Mouse (Mus musculus): ENCODE measurements around the gene Zkscan7. TPM values are rescaled to one million over a fixed set of nuclear protein-coding genes. Genes with fewer than 3 reads are reported as not detected.

Gene Zkscan7
- polyA plus RNA-seq, 1 experiment from 2014 or later, result 3.2 TPM

GRCm38 (mm10) chr9:122872595-122872994, 12.9 kb upstream of the Zkscan7 start:
- Histone ChIP-seq H3K9ac (ENCODE audit: low read length) (no peak overlapping the region), H3K36me3 (ENCODE audit: control insufficient read depth, insufficient read depth) (no peaks in the 10 kb centered on the region), H3K4me1 (ENCODE audit: control insufficient read depth, insufficient read depth, low read length) (no peaks in the 10 kb centered on the region), H3K4me3 (ENCODE audit: low read length) (no peak overlapping the region), H3K27me3 (ENCODE audit: control insufficient read depth, insufficient read depth, low read length) (no peaks in the 10 kb centered on the region), H3K27ac (ENCODE audit: low read length) (no peak overlapping the region), H3K4me2 (ENCODE audit: low read depth, low read length) (no peak overlapping the region), H3K9me3 (replicated peaks; ENCODE audit: control insufficient read depth, low read length) (peaks cover 7% of the 10 kb centered on the region)
- WGBS, result 78% methylated on average over 4 of the region's 4 CpGs
- no peak for ATAC-seq (replicated peaks; ENCODE audit: extremely low read depth, insufficient read depth, low FRiP score)

- Histone ChIP-seq H3K4me3 (ENCODE audit: low read length) (no peak overlapping the region), H3K27ac (ENCODE audit: low read length) (no peak overlapping the region), H3K4me1 (ENCODE audit: control insufficient read depth, insufficient read depth, low read length) (no peaks in the 10 kb centered on the region), H3K9me3 (replicated peaks; ENCODE audit: control insufficient read depth, low read length) (peaks cover 7% of the 10 kb centered on the region), H3K9ac (ENCODE audit: low read length) (no peak overlapping the region), H3K4me2 (ENCODE audit: low read depth, low read length) (no peak overlapping the region), H3K36me3 (ENCODE audit: control insufficient read depth, insufficient read depth) (no peaks in the 10 kb centered on the region), H3K27me3 (ENCODE audit: control insufficient read depth, insufficient read depth, low read length) (no peaks in the 10 kb centered on the region)
- ATAC-seq (replicated peaks; ENCODE audit: extremely low read depth, insufficient read depth, low FRiP score), result no peak
- WGBS, result 63% methylated on average over 1 of the region's 1 CpGs
Measured at GRCm38 (mm10) chr9:122874653-122875052, 10.8 kb upstream of the Zkscan7 start.

GRCm38 (mm10) chr9:122875145-122875544, 10.3 kb upstream of the Zkscan7 start:
- H3K9ac ChIP-seq (ENCODE audit: low read length), result no peak overlapping the region
- H3K4me2 ChIP-seq (ENCODE audit: low read depth, low read length), result no peak overlapping the region
- no peaks in the 10 kb centered on the region for H3K4me1 ChIP-seq (ENCODE audit: control insufficient read depth, insufficient read depth, low read length)
- no peak overlapping the region for H3K27ac ChIP-seq (ENCODE audit: low read length)
- H3K36me3 ChIP-seq (ENCODE audit: control insufficient read depth, insufficient read depth), result no peaks in the 10 kb centered on the region
- H3K4me3 ChIP-seq (ENCODE audit: low read length), result no peak overlapping the region
- no peaks in the 10 kb centered on the region for H3K27me3 ChIP-seq (ENCODE audit: control insufficient read depth, insufficient read depth, low read length)
- no peak for ATAC-seq (replicated peaks; ENCODE audit: extremely low read depth, insufficient read depth, low FRiP score)
- WGBS, result 78% methylated on average over 2 of the region's 2 CpGs
- H3K9me3 ChIP-seq (replicated peaks; ENCODE audit: control insufficient read depth, low read length), result peaks cover 7% of the 10 kb centered on the region

- Histone ChIP-seq H3K4me1 (ENCODE audit: control insufficient read depth, insufficient read depth, low read length) (peaks cover 5% of the 10 kb centered on the region; the same call in 1 of the 2 replicates), H3K9ac (ENCODE audit: low read length) (peak overlapping the region; percentile 87), H3K9me3 (replicated peaks; ENCODE audit: control insufficient read depth, low read length) (peaks cover 10% of the 10 kb centered on the region), H3K27me3 (ENCODE audit: control insufficient read depth, insufficient read depth, low read length) (no peaks in the 10 kb centered on the region), H3K36me3 (ENCODE audit: control insufficient read depth, insufficient read depth) (no peaks in the 10 kb centered on the region), H3K4me3 (ENCODE audit: low read length) (peak overlapping the region; percentile 83), H3K4me2 (ENCODE audit: low read depth, low read length) (peak overlapping the region; percentile 84), H3K27ac (ENCODE audit: low read length) (peak overlapping the region; percentile 16; the same call in 1 of the 2 replicates)
- 6% methylated on average over 53 of the region's 54 CpGs for WGBS
- ATAC-seq (replicated peaks; ENCODE audit: extremely low read depth, insufficient read depth, low FRiP score), result peak; percentile 79
Measured at GRCm38 (mm10) chr9:122886372-122887179, 1.1 kb downstream of the Zkscan7 start.

- Histone ChIP-seq H3K4me1 (ENCODE audit: control insufficient read depth, insufficient read depth, low read length) (0 out of 2 replicates have a peak, but pooled peaks cover 2% of the 10 kb centered on the region), H3K27ac (ENCODE audit: low read length) (no peak overlapping the region), H3K4me2 (ENCODE audit: low read depth, low read length) (no peak overlapping the region), H3K36me3 (ENCODE audit: control insufficient read depth, insufficient read depth) (peaks cover 3% of the 10 kb centered on the region), H3K9ac (ENCODE audit: low read length) (no peak overlapping the region), H3K9me3 (replicated peaks; ENCODE audit: control insufficient read depth, low read length) (peaks cover 3% of the 10 kb centered on the region), H3K27me3 (ENCODE audit: control insufficient read depth, insufficient read depth, low read length) (no peaks in the 10 kb centered on the region), H3K4me3 (ENCODE audit: low read length) (no peak overlapping the region)
- no peak for ATAC-seq (replicated peaks; ENCODE audit: extremely low read depth, insufficient read depth, low FRiP score)
- WGBS, result 71% methylated on average over 2 of the region's 2 CpGs
Measured at GRCm38 (mm10) chr9:122901047-122901446, 15.6 kb downstream of the Zkscan7 start.

- Histone ChIP-seq H3K27ac (ENCODE audit: low read length) (no peak overlapping the region), H3K9me3 (replicated peaks; ENCODE audit: control insufficient read depth, low read length) (peaks cover 6% of the 10 kb centered on the region; the same call in 1 of the 2 replicates), H3K4me1 (ENCODE audit: control insufficient read depth, insufficient read depth, low read length) (0 out of 2 replicates have a peak, but pooled peaks cover 2% of the 10 kb centered on the region), H3K4me3 (ENCODE audit: low read length) (peak overlapping the region; percentile 67), H3K27me3 (ENCODE audit: control insufficient read depth, insufficient read depth, low read length) (no peaks in the 10 kb centered on the region), H3K4me2 (ENCODE audit: low read depth, low read length) (peak overlapping the region; percentile 74), H3K36me3 (ENCODE audit: control insufficient read depth, insufficient read depth) (no peaks in the 10 kb centered on the region; the same call in 1 of the 2 replicates), H3K9ac (ENCODE audit: low read length) (peak overlapping the region; percentile 74)
- ATAC-seq (replicated peaks; ENCODE audit: extremely low read depth, insufficient read depth, low FRiP score), result peak; percentile 90
- WGBS, result 15% methylated on average over 32 of the region's 32 CpGs
Measured at GRCm38 (mm10) chr9:122902717-122903535, 17.4 kb downstream of the Zkscan7 start.

GRCm38 (mm10) chr9:122922436-122922835, 37.0 kb downstream of the Zkscan7 start:
- Histone ChIP-seq H3K4me3 (ENCODE audit: low read length) (peak overlapping the region; percentile 75), H3K9me3 (replicated peaks; ENCODE audit: control insufficient read depth, low read length) (no peaks in the 10 kb centered on the region), H3K27me3 (ENCODE audit: control insufficient read depth, insufficient read depth, low read length) (no peaks in the 10 kb centered on the region), H3K4me2 (ENCODE audit: low read depth, low read length) (peak overlapping the region; percentile 75), H3K4me1 (ENCODE audit: control insufficient read depth, insufficient read depth, low read length) (peaks cover 5% of the 10 kb centered on the region; the same call in 1 of the 2 replicates), H3K27ac (ENCODE audit: low read length) (no peak overlapping the region), H3K36me3 (ENCODE audit: control insufficient read depth, insufficient read depth) (peaks cover 27% of the 10 kb centered on the region), H3K9ac (ENCODE audit: low read length) (peak overlapping the region; percentile 87)
- ATAC-seq (replicated peaks; ENCODE audit: extremely low read depth, insufficient read depth, low FRiP score), result no peak
- WGBS, result 27% methylated on average over 3 of the region's 3 CpGs

- H3K4me1 ChIP-seq (ENCODE audit: control insufficient read depth, insufficient read depth, low read length), result peaks cover 5% of the 10 kb centered on the region; the same call in 1 of the 2 replicates
- H3K4me2 ChIP-seq (ENCODE audit: low read depth, low read length), result peak within 1 kb of the TSS; percentile 75
- peaks cover 31% of the 10 kb centered on the region for H3K36me3 ChIP-seq (ENCODE audit: control insufficient read depth, insufficient read depth)
- peak within 1 kb of the TSS; percentile 87 for H3K9ac ChIP-seq (ENCODE audit: low read length)
- H3K4me3 ChIP-seq (ENCODE audit: low read length), result peak within 1 kb of the TSS; percentile 75
- 0 out of 2 replicates have a peak within 1 kb of the TSS, but pooled peaks have one; percentile 12 for H3K27ac ChIP-seq (ENCODE audit: low read length)
- WGBS, result 1% methylated on average over 43 of the region's 43 CpGs
- no peaks in the 10 kb centered on the region for H3K27me3 ChIP-seq (ENCODE audit: control insufficient read depth, insufficient read depth, low read length)
- H3K9me3 ChIP-seq (replicated peaks; ENCODE audit: control insufficient read depth, low read length), result no peaks in the 10 kb centered on the region
- peak; percentile 97 for ATAC-seq (replicated peaks; ENCODE audit: extremely low read depth, insufficient read depth, low FRiP score)
Measured at GRCm38 (mm10) chr9:122922936-122923381, 37.5 kb downstream of the Zkscan7 start, which contains the start of gene Zfp105. Gene Zfp105 (plus strand): TSS chr9:122923072.
